Mouse (Mus musculus) gastrocnemius, adult 8-10 months (tissue): ENCODE measurements around the gene Scgb1b3. TPM values are rescaled to one million over a fixed set of nuclear protein-coding genes. Genes with fewer than 3 reads are reported as not detected.

Experiments
- DNase-seq, 2 experiments: peaks; one replicate each; pipeline ENCODE4 v3.0.0; 2022; ENCODE audit warnings: low spot score in 2 of 2
- total RNA-seq, 4 experiments: library from RNA; stranded (reverse); gene quantifications; 2 replicates each; pipeline ENCODE4 v1.2.4; 2022

The Scgb1b3 gene
- not detected for total RNA-seq

DNA sequence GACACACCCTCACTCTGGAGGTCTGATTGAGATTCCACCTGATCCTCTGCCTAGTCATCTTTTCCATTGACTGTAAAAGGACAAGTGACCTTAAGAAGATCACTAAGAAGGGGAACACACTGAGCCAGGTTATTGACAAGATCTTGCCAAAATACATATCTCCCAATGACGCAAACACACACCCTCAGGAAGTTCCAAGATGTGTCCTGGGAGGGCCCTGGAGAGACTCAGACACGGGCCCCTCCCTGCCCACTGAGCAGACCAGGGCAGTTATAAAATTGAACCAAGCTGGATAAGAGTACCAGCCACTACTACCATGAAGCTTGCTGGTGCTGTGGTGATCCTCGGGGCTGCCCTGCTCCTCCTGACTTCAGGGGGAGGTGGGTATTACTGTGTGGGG lies at the start of gene Scgb1b3:
TSS of gene Scgb1b3 (plus strand) at position 301 of the 400 bp plus-strand sequence.
- DNase-seq = no peak

GRCm38 (mm10) chr7:31362022-31362560 lies 13.3 kb upstream of the Scgb1b3 start, which contains the start of gene Scgb2b3:
Gene Scgb2b3, minus strand, starts transcription at chr7:31362072.
- DNase-seq = no peak

Other genes starting within 250 kb of the Scgb1b3 start
- 1,000 to 10,000 TPM in 1 of 4 experiments, 100 to 1,000 TPM in 3; 780 to 1,106 (median 929) TPM for gene Scn1b, start 248.6 kb upstream of the Scgb1b3 start, total RNA-seq
- gene Gramd1a, start 219.7 kb upstream of the Scgb1b3 start, total RNA-seq = 10 to 100 TPM; 30.7 to 40.2 (median 33.3) TPM
- not detected for gene Scgb2b2, start 85.1 kb upstream of the Scgb1b3 start, total RNA-seq
- not detected for gene Scgb1b2, start 83.8 kb upstream of the Scgb1b3 start, total RNA-seq
- gene Scgb2b3, start 13.5 kb upstream of the Scgb1b3 start, total RNA-seq = not detected